Mouse (Mus musculus) spleen, adult 2 months (tissue): ENCODE data around the gene Fabp1.

ENCODE experiments used
- CTCF ChIP-seq: fragments of 200-500 bp; IDR thresholded peaks from 2 replicates; pipeline ENCODE4 v1.5.1; 2011; ENCODE audit warnings: mild to moderate bottlenecking, inconsistent platforms; ENCODE audit not compliant: insufficient read depth, insufficient read length, insufficient replicate concordance; ENCODE audit errors: extremely low read depth
- POLR2A ChIP-seq: fragments of 200-500 bp; IDR thresholded peaks from 2 replicates; pipeline ENCODE4 v1.6.1; 2011; ENCODE audit warnings: low read depth, low read length, inconsistent platforms

- TF ChIP-seq POLR2A (no peak), CTCF (peak; percentile 15; the same call in 1 of the 2 replicates)
These were observed 42.8 kb upstream of the Fabp1 start for GRCm38 (mm10) chr6:71156674-71157326.
